Mouse (Mus musculus): ENCODE results near the gene Gabbr1.
"Not testable (repeated sequence)": the region's sequence is repeated elsewhere in the genome, so short reads cannot be mapped to it uniquely, and the experiment has no call there.

Gene Gabbr1

GRCm38 (mm10) chr17:37045611-37046311, at the start of gene Gabbr1:
Gabbr1 (plus strand) TSS chr17:37045966.
- no peak for DNase-seq (ENCODE audit: extremely low read depth, low read depth, low spot score)

GRCm38 (mm10) chr17:36997033-36997735, 48.6 kb upstream of the Gabbr1 start:
- no peak for DNase-seq (ENCODE audit: extremely low read depth, low read depth, low spot score)

- no peak for DNase-seq (ENCODE audit: extremely low read depth, low read depth, low spot score)
These were observed 47.3 kb upstream of the Gabbr1 start for GRCm38 (mm10) chr17:36998477-36998876.

- DNase-seq (ENCODE audit: extremely low read depth, low read depth, low spot score): no peak
These were observed 44.9 kb upstream of the Gabbr1 start, which contains the start of gene Zfp57 for GRCm38 (mm10) chr17:37000863-37001262. Zfp57 (plus strand) TSS chr17:37001163.

- no peak for DNase-seq (ENCODE audit: extremely low read depth, low read depth, low spot score)
These were observed 43.1 kb upstream of the Gabbr1 start for GRCm38 (mm10) chr17:37002364-37003330.

GRCm38 (mm10) chr17:37003366-37003765, 42.4 kb upstream of the Gabbr1 start:
- no peak for DNase-seq (ENCODE audit: extremely low read depth, low read depth, low spot score)

GRCm38 (mm10) chr17:37008161-37008560, 37.6 kb upstream of the Gabbr1 start:
- DNase-seq (ENCODE audit: extremely low read depth, low read depth, low spot score): no peak

GRCm38 (mm10) chr17:37009460-37010042, 36.2 kb upstream of the Gabbr1 start:
- no peak for DNase-seq (ENCODE audit: extremely low read depth, low read depth, low spot score)

GRCm38 (mm10) chr17:37011719-37012118, 34.0 kb upstream of the Gabbr1 start:
- no peak for DNase-seq (ENCODE audit: extremely low read depth, low read depth, low spot score)

- DNase-seq (ENCODE audit: extremely low read depth, low read depth, low spot score): no peak
These were observed 33.6 kb upstream of the Gabbr1 start for GRCm38 (mm10) chr17:37012141-37012540.

- no peak for DNase-seq (ENCODE audit: extremely low read depth, low read depth, low spot score)
These were observed 29.4 kb upstream of the Gabbr1 start for GRCm38 (mm10) chr17:37016333-37016732.

- no peak for DNase-seq (ENCODE audit: extremely low read depth, low read depth, low spot score)
These were observed 27.4 kb upstream of the Gabbr1 start for GRCm38 (mm10) chr17:37018328-37018727.

GRCm38 (mm10) chr17:37019242-37019641, 26.5 kb upstream of the Gabbr1 start:
- not testable (repeated sequence) for DNase-seq (ENCODE audit: extremely low read depth, low read depth, low spot score)

GRCm38 (mm10) chr17:37022628-37023576, 22.9 kb upstream of the Gabbr1 start, which contains the start of gene Mog:
Mog (minus strand) TSS chr17:37023398.
- DNase-seq (ENCODE audit: extremely low read depth, low read depth, low spot score): no peak

GRCm38 (mm10) chr17:37026425-37026824, 19.3 kb upstream of the Gabbr1 start:
- no peak for DNase-seq (ENCODE audit: extremely low read depth, low read depth, low spot score)

GRCm38 (mm10) chr17:37027486-37027885, 18.3 kb upstream of the Gabbr1 start:
- DNase-seq (ENCODE audit: extremely low read depth, low read depth, low spot score): no peak

GRCm38 (mm10) chr17:37028212-37028611, 17.6 kb upstream of the Gabbr1 start:
- no peak for DNase-seq (ENCODE audit: extremely low read depth, low read depth, low spot score)

- no peak for DNase-seq (ENCODE audit: extremely low read depth, low read depth, low spot score)
These were observed 17.1 kb upstream of the Gabbr1 start for GRCm38 (mm10) chr17:37028683-37029120.

- DNase-seq (ENCODE audit: extremely low read depth, low read depth, low spot score): no peak
These were observed 16.6 kb upstream of the Gabbr1 start for GRCm38 (mm10) chr17:37029162-37029561.
